Mouse (Mus musculus): ENCODE results near the gene Evpl. TPM values are rescaled to one million over a fixed set of nuclear protein-coding genes. Genes with fewer than 3 reads are reported as not detected.

The Evpl gene
- total RNA-seq, 2 experiments from 2014 or later = 0.15 to 0.46 TPM

DNA sequence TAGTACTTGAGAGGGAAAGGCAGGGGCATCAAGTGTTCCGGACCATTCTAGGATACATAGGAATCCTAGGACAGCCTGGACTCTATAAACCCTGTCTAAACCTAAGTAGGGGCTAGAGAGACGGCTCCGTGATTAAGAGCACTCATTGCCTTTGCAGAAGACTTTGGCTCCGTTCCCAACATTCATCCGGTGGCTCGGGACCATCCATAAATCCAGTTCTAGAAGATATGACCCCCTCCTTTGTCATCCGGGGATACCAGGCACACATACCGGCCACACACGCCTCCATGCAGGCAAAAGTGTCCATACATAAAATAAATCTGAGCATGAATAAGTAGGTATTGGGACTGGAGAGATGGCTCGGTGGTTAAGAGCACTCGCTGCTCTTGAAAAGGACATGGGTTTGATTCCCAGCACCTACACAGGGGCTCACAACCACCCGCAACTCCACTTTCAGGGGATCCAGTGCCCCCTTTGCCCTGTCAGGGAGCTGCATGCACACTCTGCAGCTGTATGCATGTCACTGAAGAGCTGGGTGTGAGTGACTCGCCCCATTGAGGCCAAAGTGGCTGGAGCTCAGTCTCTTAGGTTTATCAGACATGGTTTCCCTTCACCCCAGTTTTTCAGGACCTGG is 23.9 kb downstream of the Evpl start:
- no peak for DNase-seq

DNA sequence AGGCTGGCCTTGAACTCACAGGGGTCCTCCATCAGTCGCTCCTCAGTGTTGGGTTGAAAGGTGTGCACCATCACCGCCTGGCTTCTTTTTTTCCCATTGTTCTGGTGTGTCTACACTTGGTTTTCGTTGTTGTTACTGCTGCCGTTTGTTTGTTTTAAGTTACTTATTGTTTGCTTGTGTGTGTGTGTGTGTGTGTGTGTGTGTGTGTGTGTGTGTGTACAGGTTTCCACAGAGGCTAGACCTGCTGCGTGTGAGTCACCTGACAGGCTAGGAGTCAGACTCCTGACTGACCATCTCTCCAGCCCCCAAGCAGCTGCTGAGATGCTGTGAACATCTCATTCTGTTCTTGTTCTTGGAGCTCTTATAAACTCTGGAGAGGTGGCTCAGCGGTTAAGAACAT is 25.0 kb downstream of the Evpl start:
- no peak for DNase-seq

DNA sequence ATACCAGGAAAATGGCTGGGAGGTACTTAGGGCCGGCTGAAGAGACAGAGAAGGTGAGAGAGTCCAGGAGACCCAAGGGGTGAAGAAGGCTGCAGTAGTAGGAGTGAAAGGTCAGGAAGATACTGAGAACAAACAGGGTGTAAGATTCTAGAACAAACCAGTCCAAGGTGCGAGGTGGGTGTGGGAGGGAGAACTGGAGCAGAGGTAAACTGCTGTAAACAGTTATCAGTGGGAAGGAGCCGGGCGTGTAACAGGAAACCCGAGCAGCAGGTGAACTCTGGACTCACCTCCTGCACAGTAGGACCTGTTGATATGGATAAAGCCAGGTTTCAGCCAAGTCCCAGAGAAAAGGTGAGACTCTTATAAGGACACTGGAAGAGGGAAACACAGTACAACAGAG is 27.2 kb downstream of the Evpl start:
- no peak for DNase-seq

DNA sequence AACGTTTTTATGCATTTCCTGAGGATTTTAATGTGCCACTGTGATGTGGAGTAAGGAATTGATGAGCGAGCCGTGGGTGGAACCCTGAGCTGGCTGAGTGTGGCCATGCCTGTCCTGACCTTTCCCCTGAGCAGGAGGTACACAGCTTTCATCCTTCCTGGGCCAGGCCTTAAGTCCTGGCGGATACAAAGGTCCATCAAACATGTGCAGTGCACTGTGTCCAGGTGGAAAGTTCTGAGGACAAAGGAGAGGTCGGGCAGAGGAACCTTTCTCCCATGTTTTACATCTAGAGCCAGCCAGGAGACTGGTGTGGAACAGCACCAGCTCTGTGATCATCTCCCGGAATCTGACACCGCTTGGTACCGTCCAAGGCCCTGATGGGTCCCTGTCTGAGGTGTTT is 28.6 kb downstream of the Evpl start:
- DNase-seq = no peak

DNA sequence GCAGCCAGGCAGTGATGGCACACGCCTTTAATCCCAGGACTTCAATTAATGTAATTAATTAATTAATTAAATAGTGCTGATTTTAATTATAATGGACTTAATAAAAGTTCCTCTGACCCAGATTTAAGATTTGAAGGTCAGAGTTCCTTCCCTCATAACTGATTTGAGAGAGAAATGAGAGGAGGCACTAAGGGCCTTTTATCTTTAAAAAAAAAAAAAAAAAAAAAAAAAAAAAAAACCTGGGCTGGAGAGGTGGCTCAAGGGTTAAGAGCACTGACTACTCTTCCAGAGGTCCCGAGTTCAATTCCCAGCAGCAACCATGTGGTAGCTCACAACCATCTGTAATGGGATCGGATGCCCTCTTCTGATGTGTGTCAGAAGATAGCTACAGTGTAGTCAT is 29.2 kb downstream of the Evpl start:
- DNase-seq = no peak

DNA sequence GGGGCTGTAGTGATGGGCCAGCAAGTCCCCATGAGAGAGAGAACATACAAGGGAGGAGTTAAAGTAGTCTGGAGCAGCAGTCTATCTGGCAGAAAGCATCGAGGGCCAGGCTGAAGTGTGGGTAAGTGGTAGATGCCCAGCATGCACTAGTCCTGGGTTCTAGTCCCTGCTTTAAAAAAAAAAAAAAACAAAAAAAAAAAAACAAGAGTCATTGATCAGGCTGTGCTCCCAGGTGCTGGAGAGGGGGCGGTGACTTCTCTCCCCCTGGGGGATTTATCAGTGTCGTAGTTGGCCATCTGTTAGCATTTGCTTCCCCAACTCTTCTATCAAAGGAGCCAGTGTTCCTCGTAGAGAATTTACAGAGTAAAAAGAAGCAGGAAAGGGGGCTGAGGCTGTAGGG is 31.2 kb downstream of the Evpl start:
- no peak for DNase-seq

DNA sequence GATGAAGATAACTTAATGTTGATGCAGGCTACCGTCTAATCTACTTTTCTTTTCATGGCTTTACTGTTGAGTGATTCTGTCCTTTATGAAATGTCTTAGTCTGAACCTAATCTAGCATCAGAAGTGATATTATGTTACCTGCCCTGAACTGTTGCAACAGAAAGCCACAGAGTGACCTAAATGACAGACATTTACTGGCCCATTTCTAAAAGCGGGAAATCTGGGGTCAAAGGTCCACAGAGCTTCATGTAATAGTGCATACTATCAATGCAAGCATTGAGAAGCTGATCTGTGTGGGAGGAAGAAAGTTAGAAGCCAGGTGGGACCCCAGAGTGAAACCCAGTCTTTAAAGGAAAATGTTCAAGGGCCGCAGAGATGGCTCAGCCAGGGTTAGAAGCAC is 34.7 kb downstream of the Evpl start:
- no peak for DNase-seq

DNA sequence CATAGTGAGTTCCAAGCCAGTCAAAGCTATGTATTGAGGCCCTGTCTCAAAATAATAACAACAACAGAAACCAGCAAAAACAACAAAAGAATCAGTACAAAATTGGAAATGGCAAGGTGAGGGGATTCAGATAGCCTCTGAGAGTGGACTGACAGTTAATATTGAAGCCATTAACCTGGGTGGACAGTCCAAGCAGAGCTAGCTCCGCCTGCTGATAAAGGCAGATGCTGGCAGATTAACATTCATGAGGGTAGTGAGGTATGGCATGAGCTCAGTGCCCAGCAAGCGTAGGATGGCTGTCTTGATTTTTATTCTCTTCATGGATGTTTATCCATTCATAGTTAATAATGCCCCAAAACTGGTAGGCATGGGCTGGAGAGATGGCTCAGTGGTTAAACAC is 36.7 kb downstream of the Evpl start:
- no peak for DNase-seq

DNA sequence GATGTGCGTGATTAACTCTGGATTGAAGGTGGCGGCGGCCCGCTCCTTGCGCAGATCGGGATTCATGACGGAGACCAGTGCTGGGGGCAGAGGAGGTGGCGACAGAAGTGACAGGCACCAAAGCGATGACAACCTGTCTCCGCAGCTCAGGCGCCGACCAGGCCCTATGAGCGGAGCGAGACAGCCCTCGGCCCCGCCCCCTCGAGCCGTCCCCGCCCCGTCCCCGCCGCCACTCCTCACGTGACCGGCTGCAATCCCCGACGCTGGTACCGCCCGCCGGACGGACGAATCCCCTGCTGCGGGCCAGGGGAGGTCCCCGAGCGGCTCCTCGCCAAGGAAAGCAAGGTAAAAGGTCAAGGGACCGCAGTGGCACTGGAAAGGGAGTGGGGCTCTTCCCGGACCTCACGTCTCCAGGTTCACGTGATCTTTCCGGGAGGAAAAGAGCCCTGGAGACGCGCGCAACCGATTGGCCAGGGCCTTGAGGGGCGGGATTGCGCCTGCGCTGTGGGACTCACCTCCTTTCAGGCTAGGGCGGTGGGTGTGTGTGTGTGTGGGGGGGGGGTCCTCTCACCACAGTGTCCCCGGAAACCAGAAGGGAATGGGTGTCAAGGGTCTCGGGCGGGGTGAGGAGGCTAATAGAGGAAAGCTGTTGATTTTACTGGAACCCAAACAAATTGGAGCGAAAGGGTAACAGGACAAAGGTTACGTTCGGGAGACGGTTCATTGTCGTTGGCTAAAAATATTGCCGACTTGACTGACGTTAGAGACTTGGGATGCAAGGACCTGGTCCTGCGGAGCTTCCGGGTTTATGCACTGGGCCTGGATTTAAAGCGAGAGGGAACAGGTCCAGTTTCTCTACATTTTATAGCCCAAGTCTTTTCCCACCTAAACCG is 39.0 kb downstream of the Evpl start, which contains the start of the genes Ten1 and Acox1:
Gene Ten1 (plus strand): TSS at position 217 of the 893 bp plus-strand sequence.
Gene Acox1 (minus strand): TSS at position 407 of the 893 bp plus-strand sequence.
- DNase-seq = peak; percentile 99 to 100

DNA sequence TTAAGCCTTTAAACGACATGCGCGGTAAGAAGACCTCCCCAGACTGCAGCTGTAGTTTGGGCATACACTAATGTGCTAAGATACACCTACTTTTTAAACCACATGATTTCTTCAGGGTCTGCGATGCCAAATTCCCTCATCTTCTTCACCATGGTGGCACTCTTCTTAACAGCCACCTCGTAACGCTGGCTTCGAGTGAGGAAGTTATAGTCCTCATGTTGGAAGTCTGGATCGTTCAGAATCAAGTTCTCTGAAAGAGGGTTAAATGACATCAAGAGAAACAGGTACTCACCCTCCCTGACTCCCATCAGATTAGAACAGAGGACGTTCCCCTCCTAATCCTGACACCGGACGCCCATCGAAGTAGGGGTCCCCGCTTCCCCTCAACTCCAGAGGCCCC is 39.7 kb downstream of the Evpl start:
- no peak for DNase-seq

DNA sequence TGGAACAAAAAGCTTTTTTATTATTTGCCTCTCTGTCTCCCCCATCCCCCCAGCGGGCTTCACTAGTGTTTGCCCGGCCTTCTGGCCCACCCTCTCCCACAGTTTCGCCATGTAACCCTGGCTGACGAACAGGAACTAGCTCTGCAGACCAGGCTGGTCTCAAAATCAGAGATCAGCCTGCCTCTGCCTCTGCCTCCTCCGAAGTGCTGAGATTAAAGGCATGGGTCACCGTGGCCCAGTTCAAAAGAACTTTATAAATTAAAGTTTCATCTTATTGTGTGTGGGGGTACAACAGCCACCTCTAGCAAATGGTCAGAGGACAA is 40.3 kb downstream of the Evpl start:
- no peak for DNase-seq

DNA sequence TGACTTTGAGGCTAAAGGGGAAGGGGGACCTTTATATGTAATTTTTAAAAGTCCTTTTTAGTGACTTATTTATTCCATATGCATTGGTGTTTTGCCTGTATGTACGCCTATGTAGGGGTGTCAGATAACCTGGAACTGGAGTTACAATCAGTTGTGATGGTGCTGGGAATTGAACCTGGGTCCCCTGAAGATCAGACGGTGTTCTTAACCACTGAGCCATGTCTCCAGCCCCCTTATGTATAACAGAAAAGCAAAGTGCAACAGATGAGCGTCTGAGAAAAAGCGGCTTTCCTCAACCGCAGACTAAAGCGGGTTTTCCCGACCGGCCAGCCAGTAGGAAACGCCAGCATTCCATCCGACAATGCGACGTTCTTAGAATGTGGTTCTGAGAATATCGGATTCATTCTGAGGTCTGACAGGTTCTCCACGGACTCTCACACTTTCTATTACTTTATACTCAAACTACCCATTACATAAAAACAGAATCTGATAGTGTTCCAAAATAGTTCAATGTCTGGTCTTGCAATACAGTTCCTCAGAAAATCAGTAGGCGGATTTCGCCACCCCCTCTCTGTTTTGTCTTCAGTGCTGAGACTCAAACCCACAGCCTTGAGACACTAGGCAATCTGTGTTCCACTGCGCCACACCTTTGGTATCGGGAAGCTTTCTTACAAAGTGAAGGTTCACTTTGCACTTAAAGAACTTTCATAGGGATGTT is 40.9 kb downstream of the Evpl start:
- DNase-seq = no peak

DNA sequence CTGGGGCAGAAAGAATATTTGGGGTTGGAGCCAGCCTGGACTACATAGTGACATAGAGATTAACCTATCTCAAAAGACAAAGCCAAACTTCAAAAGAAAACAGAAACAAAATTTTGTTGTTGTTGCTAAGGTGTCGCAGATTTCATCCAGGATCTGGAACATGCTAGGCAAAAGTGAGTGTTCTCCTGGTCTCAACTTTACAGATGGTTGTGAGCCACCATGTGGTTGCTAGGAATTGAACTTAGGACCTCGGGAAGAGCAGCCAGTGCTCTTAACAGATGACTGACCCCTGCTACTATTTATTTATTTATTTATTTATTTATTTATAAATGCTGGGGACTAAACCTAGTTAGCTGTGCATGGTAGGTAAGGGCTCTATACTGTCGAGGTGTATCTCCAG is 41.5 kb downstream of the Evpl start:
- DNase-seq = no peak

DNA sequence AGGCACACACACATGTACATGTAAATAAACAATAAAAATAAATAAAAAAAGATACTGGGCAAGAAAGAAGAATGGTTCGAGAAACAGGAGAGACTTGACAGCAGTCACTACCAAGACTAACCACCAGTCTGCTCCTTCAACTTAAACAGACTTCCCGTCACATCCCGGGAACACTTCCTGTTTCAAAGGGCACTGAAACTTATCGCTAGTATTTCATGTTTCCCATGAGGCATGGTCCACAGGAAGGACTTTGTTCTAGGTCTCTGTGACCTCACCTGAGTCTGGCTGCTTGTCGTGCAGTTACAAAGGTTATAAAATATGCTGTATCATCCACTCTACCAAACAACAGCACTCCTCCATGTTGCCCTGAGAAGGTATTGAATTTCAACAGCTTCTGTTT is 42.6 kb downstream of the Evpl start:
- DNase-seq = no peak

DNA sequence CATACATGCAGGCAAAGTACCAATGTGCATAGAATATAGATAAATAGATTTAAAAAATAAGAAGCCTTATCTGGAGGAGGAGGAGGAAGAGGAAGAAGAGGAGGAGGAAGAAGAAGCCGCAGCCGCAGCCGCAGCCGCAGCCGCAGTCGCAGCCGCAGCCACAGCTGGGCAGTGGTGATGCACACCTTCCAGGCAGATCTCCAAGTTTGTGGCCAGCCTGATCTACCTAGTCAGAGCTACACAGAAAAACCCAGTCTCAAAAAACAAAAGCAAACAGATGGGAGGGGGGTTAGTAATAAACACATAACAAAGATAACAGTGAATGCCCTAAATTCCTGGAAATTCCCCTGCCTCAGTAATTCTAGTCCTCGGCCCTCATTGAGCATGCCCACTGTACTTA is 43.3 kb downstream of the Evpl start:
- no peak for DNase-seq

DNA sequence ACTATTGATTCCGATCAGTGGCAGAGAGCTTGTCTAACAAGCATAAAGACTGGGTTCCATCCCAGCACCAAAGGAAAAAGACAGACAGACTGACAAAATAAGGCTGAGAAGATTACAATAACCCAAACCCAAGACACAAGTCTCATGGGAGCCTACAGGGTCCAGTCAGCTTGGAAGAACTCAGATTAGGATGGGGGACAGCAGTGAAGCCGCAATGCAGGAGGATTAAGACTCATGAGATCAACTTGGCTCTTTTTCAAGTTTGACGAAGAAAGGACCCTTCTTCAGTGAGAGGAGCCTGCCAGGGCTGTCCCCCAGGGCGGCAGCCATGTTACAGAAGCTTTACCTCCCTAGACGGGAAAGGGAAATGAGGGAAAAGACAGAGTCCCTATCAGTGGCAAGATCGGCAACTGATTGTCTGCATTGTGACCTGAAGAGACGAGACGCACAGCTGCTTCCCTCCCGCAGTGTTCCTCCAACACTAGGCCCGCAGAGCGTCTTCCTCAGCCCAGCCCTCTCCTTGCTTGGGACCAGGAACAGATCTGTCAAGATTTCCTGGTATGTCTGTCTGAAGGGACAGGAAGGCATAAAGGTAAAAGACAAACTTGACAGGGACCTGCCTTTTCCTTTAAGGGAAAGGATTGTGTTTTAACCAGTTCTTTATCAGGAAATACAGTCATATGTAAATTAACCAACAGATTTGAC is 50.5 kb downstream of the Evpl start:
- DNase-seq = no peak

DNA sequence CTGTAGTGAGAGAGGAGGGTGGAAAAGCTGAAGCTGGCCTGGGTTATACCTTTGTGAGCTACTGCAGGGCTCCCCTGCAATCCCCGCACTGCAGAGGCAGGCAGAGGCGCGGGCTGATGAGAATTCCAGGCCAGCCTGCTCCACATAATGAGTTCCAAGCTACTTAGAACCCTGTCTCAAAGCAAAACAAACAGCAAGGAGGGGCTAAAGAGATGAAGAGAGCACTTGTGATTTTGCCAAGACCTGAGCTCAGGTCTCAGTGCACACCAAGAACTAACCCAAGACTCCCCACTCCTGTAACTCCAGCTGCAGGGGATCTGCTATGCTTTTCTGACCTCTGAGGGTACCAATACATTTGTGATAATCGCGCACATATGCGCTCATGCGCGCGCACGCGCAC is 51.5 kb downstream of the Evpl start:
- no peak for DNase-seq

DNA sequence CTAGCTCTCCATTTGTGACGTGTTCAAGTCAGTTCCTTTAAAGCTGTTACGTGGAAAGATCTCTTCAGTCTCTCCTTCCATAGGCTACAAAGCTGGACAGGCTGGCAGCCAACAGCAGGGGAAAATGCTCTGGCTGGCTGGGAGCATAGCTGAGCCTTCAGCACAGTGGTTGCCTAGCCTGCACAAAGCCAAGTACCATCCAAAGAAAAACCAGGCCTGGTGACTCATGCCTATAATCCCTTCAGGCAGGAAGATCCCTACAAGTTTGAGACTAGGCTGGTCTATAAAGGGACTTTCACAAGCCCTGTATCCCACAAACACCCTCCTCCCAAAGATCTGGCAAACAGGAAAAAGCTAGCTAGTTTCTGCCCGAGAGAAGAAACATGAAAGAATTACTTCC is 52.0 kb downstream of the Evpl start:
- peak in 1 of 2 experiments; percentile 34 for DNase-seq

DNA sequence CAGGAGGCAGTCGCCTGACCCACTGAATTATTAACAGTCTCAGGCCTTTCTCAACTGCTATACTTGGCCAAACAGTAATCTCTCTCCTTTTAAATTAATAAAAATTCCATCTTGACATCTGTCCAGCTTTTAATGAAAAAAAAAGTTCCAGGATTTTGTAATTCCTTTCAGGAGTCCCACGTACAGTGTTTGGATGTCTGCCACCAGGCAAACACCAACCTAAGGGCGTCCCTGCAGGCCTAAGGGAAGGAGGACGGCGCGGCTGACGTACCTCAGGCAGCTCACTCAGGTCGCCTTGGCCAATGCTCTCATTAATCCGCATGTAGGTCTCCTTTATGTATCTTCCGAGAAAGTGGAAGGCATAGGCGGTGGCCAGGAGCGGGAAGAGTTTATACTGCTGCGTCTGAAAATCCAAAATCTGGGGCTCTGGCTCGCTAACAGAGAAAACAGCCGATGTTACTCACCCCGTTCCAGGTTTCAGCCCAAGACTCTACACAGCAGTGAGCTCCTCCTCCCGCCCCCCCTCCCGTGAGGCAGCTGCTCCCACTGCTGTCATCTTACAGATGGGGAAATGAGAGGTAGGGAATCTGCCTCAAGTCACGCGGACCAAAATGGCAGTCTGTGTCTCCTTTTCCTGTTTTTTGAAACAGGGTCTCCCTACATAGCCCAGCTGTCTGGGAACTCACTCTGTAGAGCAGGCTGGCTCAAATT is 59.3 kb downstream of the Evpl start:
- DNase-seq = no peak

DNA sequence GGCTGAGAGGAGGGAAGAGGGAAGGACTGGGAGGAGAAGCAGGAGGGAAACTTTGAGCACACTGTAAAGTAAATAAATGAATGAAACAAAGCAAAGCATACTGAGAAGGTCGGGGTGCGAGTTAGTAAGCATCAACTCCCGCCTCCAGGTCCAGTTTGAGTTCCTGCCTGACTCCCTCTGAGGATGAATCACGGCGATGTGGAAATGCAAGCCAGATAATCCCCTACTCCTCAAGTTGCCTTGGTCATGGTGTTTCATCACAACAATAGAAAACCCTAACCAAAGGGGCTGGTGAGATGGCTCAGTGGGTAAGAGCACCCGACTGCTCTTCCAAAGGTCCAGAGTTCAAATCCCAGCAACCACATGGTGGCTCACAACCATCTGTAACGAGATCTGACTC is 61.9 kb downstream of the Evpl start:
- DNase-seq = no peak

DNA sequence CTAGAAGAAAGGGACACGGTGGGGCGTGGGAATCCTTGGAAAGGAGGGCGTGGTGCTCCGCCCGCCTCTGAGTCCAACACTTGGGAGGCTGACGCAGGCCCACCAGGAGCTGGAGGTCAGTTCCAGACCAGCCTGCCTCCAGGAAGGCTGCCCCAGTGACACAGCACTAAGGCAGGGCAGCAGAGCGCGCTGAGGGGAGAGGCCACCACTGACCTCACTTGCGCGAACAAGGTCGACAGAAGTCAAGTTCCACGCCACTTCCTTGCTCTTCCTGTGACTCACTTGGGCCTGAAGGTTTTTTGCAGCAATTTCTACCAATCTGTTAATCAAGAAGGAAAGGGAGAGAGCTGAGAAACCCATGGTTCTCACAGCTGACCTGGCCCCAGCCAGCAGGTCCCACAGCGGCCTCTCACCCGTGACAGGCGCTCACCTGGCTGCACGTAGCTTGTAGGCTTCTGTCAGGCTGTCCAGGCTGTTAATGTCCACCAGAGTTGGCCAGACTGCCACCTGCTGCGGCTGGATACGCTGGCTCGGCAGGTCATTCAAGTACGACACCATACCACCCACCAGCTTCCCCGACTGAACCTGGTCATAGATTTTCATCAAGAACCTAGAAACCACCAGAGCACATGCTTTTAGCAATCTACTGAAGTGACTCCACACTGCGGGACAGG is 63.0 kb downstream of the Evpl start:
- DNase-seq = no peak

Data from heart, adult 18-20 months (tissue).